Mouse (Mus musculus) forebrain, postnatal 0 days (tissue): ENCODE data around the gene Glis2. TPM values are rescaled to one million over a fixed set of nuclear protein-coding genes. Genes with fewer than 3 reads are reported as not detected.
A peak's percentile ranks its signal among the peaks of the same experiment; 100 is the strongest.

Source experiments
- ATAC-seq: fragments of 200-750 bp; cut with Nextera tagmentation; 2 replicates; pipeline ENCODE4 v1.8.0; 2017; ENCODE audit warnings: mild to moderate bottlenecking, moderate library complexity
- DNase-seq: peaks from one replicate; pipeline ENCODE4 v3.0.0-alpha.2; 2015
- H3K27ac ChIP-seq: fragments of 300-500 bp; sonication (generic); 2 replicates; pipeline ENCODE4 v1.5.1; 2014; ENCODE audit warnings: low read depth, mild to moderate bottlenecking, antibody characterized with exemption, low read length, moderate library complexity, mixed read lengths
- H3K27me3 ChIP-seq: fragments of 300-500 bp; sonication (generic); 2 replicates; pipeline ENCODE4 v1.6.1; 2014; ENCODE audit warnings: mild to moderate bottlenecking, low read length, mixed read lengths; ENCODE audit not compliant: insufficient read depth
- H3K36me3 ChIP-seq: fragments of 300-500 bp; sonication (generic); 2 replicates; pipeline ENCODE4 v1.6.1; 2014; ENCODE audit warnings: mild to moderate bottlenecking, moderate library complexity; ENCODE audit not compliant: insufficient read depth
- H3K4me1 ChIP-seq: fragments of 300-500 bp; sonication (generic); 2 replicates; pipeline ENCODE4 v1.6.1; 2014; ENCODE audit warnings: antibody characterized with exemption; ENCODE audit not compliant: insufficient read depth
- H3K4me2 ChIP-seq: fragments of 300-500 bp; sonication (generic); 2 replicates; pipeline ENCODE4 v1.6.1; 2014; ENCODE audit warnings: low read depth, mild to moderate bottlenecking, moderate library complexity
- H3K4me3 ChIP-seq: fragments of 300-500 bp; sonication (generic); 2 replicates; pipeline ENCODE4 v1.5.1; 2014; ENCODE audit warnings: low read depth, low read length, mixed read lengths
- H3K9ac ChIP-seq: fragments of 300-500 bp; sonication (generic); 2 replicates; pipeline ENCODE4 v1.6.1; 2014; ENCODE audit warnings: mild to moderate bottlenecking
- H3K9me3 ChIP-seq: fragments of 300-500 bp; sonication (generic); 2 replicates; pipeline ENCODE4 v1.6.1; 2016; ENCODE audit warnings: low read length
- CTCF ChIP-seq: sonication (generic); IDR thresholded peaks from 2 replicates; pipeline ENCODE4 v1.5.1; 2016; ENCODE audit warnings: antibody characterized with exemption, control low read depth, low read depth
- WGBS: fragments of 180-500 bp; shearing (Covaris S2); extraction: QIAGEN DNeasy Blood & Tissue Kit; methylation state at CpG from one replicate; pipeline ENCODE4 v1.1.7; 2014; 5-methylcytosine and 5-hydroxymethylcytosine counted together
- polyA plus RNA-seq: library from polyadenylated mRNA; unstranded; fragments of >200 nt; fragmentation: Nextera tagmentation; extraction: Ambion mirVana; gene quantifications from 2 replicates; pipeline ENCODE4 v1.2.1, GENCODE M21; 2015
- total RNA-seq: library from RNA; depleted of rRNA; stranded (reverse); fragments of >200 nt; gene quantifications from 2 replicates; pipeline ENCODE4 v1.2.3, GENCODE M21; 2014

Glis2 gene
- total and polyA plus RNA-seq, 2 experiments from 2014 or later = 11.6 to 15.2 TPM

- ATAC-seq = no peak
- WGBS = 90% methylated on average over 3 of the region's 3 CpGs
- no peak overlapping the region for H3K9ac ChIP-seq
- DNase-seq = no peak
- no peaks in the 10 kb centered on the region for H3K27me3 ChIP-seq
- H3K4me3 ChIP-seq = no peak overlapping the region
- H3K36me3 ChIP-seq = peaks cover 34% of the 10 kb centered on the region
- TF ChIP-seq CTCF = no peak
- H3K4me1 ChIP-seq = no peaks in the 10 kb centered on the region
- H3K9me3 ChIP-seq = no peaks in the 10 kb centered on the region
- no peak overlapping the region for H3K4me2 ChIP-seq
- no peak overlapping the region for H3K27ac ChIP-seq
These were observed 55.6 kb downstream of the Glis2 start for GRCm38 (mm10) chr16:4650161-4650560.

DNA sequence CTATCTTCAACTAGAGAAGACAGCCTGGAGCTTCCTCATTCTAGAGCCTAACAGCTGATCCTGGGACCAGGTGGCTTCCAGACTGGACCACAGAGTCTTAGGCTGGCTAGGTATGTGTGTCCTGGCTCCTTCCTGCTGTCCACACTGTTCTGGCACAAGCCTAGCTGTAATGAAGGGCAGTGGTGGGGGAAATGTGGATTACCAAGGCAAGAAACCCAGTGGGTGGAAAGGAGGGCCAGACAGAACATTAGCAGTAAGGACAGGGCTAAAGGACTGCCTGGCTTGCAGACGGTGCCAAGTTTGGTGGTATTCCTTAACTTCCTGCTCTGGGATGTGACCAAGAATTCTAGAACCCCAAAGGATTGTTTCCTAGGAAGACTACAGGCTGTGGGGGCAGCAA is 56.6 kb downstream of the Glis2 start:
- no peaks in the 10 kb centered on the region for H3K9me3 ChIP-seq
- H3K36me3 ChIP-seq = peaks cover 34% of the 10 kb centered on the region
- ATAC-seq = no peak
- no peak for DNase-seq
- H3K4me1 ChIP-seq = no peaks in the 10 kb centered on the region
- no peak overlapping the region for H3K9ac ChIP-seq
- 90% methylated on average over 1 of the region's 1 CpGs for WGBS
- no peak overlapping the region for H3K27ac ChIP-seq
- no peak overlapping the region for H3K4me3 ChIP-seq
- TF ChIP-seq CTCF = no peak
- H3K27me3 ChIP-seq = no peaks in the 10 kb centered on the region
- H3K4me2 ChIP-seq = no peak overlapping the region

GRCm38 (mm10) chr16:4651624-4652023 is 57.1 kb downstream of the Glis2 start:
- H3K4me2 ChIP-seq = no peak overlapping the region
- no peak overlapping the region for H3K4me3 ChIP-seq
- no peak overlapping the region for H3K9ac ChIP-seq
- DNase-seq (no peak), ATAC-seq (no peak)
- no peaks in the 10 kb centered on the region for H3K27me3 ChIP-seq
- H3K9me3 ChIP-seq = no peaks in the 10 kb centered on the region
- 68% methylated on average over 7 of the region's 7 CpGs for WGBS
- no peak for TF ChIP-seq CTCF
- no peak overlapping the region for H3K27ac ChIP-seq
- peaks cover 34% of the 10 kb centered on the region for H3K36me3 ChIP-seq
- H3K4me1 ChIP-seq = no peaks in the 10 kb centered on the region

DNA sequence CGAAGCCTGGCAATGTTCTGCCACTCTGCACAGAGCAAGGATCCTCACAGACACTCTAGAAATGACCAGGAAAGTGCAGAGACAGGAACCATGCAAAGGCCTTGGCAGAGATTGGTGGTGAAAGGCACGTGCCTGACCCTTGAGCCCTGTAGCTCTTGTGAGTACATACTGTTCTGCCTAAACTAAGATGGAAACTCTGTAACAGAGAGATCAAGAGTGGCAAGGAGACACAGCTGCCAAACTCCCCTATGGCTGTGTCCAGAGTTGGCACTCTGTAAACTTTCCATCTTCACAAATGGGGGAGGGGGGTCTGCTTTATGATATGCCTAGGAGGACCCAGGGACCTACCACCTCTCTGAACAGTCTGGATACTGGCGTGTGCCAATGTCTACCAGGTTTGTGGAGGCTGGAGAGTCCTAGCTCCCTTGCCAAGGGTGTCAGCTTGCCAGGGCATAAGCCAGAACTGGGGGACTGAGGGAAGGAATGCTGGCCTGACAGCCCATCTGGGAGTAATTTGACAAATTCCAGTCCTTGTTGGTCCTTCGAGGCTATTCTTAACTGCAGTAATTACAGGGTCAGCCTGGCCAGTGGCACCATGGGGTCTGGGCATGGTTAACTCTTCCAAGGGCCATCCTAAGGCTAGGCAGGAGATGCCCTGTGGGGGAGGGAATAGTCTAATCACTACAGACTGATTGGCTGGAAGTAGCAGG is 58.3 kb downstream of the Glis2 start:
- H3K4me1 ChIP-seq = no peaks in the 10 kb centered on the region
- no peak overlapping the region for H3K4me2 ChIP-seq
- H3K4me3 ChIP-seq = no peak overlapping the region
- H3K27ac ChIP-seq = no peak overlapping the region
- peaks cover 34% of the 10 kb centered on the region for H3K36me3 ChIP-seq
- TF ChIP-seq CTCF = no peak
- ATAC-seq = no peak
- H3K27me3 ChIP-seq = no peaks in the 10 kb centered on the region
- DNase-seq = no peak
- H3K9me3 ChIP-seq = no peaks in the 10 kb centered on the region
- 79% methylated on average over 4 of the region's 4 CpGs for WGBS
- H3K9ac ChIP-seq = no peak overlapping the region

DNA sequence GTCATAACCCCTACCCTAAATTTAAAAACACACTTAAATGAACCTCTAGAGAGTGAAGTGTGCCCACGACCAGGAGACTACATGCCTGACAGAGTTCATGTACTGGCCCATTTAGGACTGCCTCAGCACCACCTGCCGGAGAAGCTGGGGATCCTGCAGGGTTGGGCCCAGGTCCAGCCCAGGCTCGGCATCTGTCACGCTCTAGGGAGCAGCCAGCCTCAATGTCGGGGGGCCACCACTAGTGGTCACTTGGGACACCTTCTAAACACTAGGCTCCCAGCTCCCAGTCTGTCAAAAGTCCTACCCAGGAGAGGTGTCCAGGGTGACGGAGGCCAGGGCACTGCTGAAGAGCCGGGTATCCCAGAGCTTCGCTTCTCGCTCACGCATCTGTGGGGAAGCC is 60.2 kb downstream of the Glis2 start:
- DNase-seq = no peak
- no peak overlapping the region for H3K27ac ChIP-seq
- WGBS = 83% methylated on average over 10 of the region's 10 CpGs

GRCm38 (mm10) chr16:4655251-4655734 is 60.8 kb downstream of the Glis2 start:
- ATAC-seq = no peak
- WGBS = 75% methylated on average over 4 of the region's 4 CpGs
- peak; percentile 28; the same call in 1 of the 2 replicates for TF ChIP-seq CTCF
- DNase-seq = no peak
- Histone ChIP-seq H3K27me3 (no peaks in the 10 kb centered on the region), H3K36me3 (peaks cover 26% of the 10 kb centered on the region), H3K4me2 (no peak overlapping the region), H3K4me3 (no peak overlapping the region), H3K27ac (no peak overlapping the region), H3K9me3 (no peaks in the 10 kb centered on the region), H3K9ac (no peak overlapping the region), H3K4me1 (no peaks in the 10 kb centered on the region)

More for the DNA sequence above, 60.2 kb downstream of the Glis2 start:
- Histone ChIP-seq H3K4me1 (no peaks in the 10 kb centered on the region), H3K4me3 (no peak overlapping the region), H3K27me3 (no peaks in the 10 kb centered on the region), H3K4me2 (no peak overlapping the region), H3K9me3 (no peaks in the 10 kb centered on the region), H3K9ac (no peak overlapping the region), H3K36me3 (peaks cover 26% of the 10 kb centered on the region)
- no peak for ATAC-seq
- TF ChIP-seq CTCF = peak; percentile 7; the same call in 1 of the 2 replicates

DNA sequence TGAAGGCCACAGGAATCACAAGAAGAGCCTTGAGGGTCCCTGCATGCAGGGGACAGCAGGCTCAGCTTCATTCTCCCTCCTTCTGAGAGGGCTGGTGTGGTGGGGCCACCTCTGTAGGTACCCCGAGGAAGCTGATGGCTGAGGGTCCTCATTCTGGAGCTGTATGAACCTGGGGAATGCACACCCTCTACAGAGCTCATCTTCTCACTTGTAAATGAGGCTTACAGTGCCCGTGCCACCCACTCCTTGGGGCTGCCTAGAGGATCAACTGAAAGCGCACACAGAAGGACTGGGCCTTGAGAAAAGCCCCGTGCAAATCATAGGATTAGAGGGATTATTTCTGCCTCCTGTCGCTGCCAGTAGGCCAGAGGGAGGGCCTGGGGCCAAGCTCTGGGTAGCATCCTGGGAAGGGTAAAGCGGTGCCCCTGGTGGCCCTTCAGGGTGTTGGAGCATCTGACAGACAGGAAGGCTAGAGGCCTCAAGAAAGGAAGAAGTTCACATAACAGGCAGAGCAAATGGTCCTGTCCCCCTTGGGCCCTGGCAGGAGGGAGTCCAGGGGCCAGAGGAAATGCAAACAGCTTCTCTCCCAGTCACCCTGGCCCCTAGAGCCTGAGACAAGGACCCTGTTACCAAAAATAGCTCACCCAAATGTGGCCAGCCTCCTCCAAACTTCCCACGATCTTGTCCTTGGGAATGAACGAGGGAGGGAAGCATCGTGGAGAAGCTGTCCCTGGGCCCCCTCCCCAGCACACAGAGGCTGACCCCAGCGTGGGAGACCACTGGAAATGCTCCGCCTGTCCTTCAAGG is 61.5 kb downstream of the Glis2 start:
- Histone ChIP-seq H3K9me3 (no peaks in the 10 kb centered on the region), H3K9ac (no peak overlapping the region), H3K27ac (no peak overlapping the region), H3K27me3 (no peaks in the 10 kb centered on the region), H3K4me3 (no peak overlapping the region), H3K36me3 (peaks cover 29% of the 10 kb centered on the region), H3K4me1 (no peaks in the 10 kb centered on the region), H3K4me2 (no peak overlapping the region)
- ATAC-seq (peak; percentile 48; the same call in 1 of the 2 replicates), DNase-seq (no peak)
- 37% methylated on average over 11 of the region's 11 CpGs for WGBS
- TF ChIP-seq CTCF = no peak; the same call in 1 of the 2 replicates
